Mouse (Mus musculus): Measurements from ENCODE around the gene Satl1. TPM values are rescaled to one million over a fixed set of nuclear protein-coding genes. Genes with fewer than 3 reads are reported as not detected.
A peak's percentile ranks its signal among the peaks of the same experiment; 100 is the strongest.
"Not testable (repeated sequence)": the region's sequence is repeated elsewhere in the genome, so short reads cannot be mapped to it uniquely, and the experiment has no call there.

Satl1 gene
- total RNA-seq (2021), result not detected

DNA sequence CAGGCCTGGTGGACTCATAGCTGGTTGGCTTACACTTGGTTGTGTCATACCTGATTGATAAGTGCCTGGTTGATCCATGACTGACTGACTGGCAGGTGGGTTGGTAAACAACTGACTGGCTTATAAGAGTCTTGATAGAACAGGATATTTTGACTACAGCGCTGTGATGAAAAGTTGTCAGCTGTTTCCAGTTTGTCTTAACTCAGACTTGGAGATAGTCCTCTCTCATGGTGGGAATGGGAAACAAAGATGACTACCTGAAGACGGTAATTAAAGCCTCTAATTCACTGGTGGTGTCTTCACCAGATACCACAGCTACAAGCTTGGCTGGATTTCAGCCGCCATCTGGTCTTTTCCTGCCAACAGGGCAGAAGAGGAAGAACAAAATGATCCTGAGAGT is at the start of gene Satl1:
Gene Satl1 (minus strand): TSS at position 101 of the 400 bp plus-strand sequence.
- intact Hi-C loops (cut with DNase I), result no loop called here
- DNase-seq (ENCODE audit: low spot score in 2 of 2), result no peak

DNA sequence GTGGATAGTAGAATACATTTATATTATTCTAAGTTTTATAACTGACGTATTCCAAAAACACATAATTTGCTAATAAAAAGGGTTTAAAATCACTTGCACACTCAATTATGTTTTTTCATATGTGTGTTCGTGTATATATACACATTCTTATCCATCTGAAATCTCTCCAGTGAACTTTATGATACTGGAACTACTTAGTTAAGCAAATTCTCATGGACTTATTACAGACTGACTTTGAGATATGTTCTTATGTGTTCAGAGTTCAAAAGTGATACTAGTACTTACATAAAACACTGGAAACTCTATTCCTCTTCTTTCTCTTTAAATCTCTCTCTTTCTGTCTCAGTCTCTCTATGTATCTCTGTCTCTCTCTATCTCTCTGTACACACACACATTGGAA is 31.5 kb upstream of the Satl1 start:
- no peak for DNase-seq (ENCODE audit: low spot score in 2 of 2)

DNA sequence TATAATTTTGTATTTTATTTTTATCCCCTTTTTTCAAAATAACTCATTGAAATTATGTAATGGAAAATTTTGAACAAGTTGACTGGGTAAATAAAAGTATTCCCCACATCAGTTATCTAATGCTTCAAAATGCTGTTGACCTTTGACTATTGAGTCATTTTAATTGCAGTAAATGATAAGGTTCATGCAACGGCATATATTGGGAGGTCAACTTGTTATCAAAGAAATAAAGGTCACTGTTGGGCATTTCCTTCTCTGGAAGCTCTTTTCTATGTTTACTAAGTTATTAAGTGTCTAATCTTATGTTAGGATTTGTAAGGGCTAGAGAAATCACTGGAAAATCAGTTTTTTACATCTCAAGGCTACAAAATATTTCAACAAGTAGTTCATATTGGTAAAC is 31.0 kb upstream of the Satl1 start:
- intact Hi-C loops (cut with DNase I), result no loop called here
- DNase-seq (ENCODE audit: low spot score in 2 of 2), result no peak

More for the DNA sequence above, 31.5 kb upstream of the Satl1 start:
- intact Hi-C loops (cut with DNase I), result no loop called here

- peak; percentile 16 to 26 for DNase-seq (ENCODE audit: low spot score in 2 of 2)
- intact Hi-C loops (cut with DNase I), result loop anchor here (5.0 kb wide), 2 partner anchors 94 to 479 kb away; no protein-coding TSS in a partner anchor
Observed at GRCm38 (mm10) chrX:112422998-112423397, 16.4 kb upstream of the Satl1 start.

GRCm38 (mm10) chrX:112412309-112412708 is 5.7 kb upstream of the Satl1 start:
- intact Hi-C loops (cut with DNase I), result no loop called here

GRCm38 (mm10) chrX:112370577-112371410 is 35.8 kb downstream of the Satl1 start:
- DNase-seq (ENCODE audit: low spot score in 2 of 2), result peak; percentile 14 to 45
- intact Hi-C loops (cut with DNase I), result not testable (repeated sequence)

More at GRCm38 (mm10) chrX:112412309-112412708, 5.7 kb upstream of the Satl1 start:
- DNase-seq (ENCODE audit: low spot score in 2 of 2), result no peak

DNA sequence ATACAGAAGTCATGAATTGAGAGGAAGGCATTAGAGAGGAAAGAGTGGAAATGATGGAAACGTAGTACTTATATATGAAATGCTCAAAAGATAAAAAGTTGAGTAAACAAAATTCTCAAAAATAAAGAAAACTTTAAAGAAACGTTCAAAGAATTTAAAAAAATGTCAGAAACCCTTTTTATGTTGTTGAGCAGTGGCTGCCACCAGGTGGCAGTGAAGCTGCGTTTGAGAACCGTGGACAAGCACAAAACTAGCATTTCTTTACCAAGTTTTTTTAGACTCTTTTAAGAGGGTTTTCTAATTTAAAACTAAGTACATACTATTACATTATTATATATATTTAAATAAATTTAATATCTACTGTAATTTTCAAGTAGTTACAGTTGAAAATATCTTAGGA is 38.2 kb downstream of the Satl1 start:
- intact Hi-C loops (cut with DNase I), result no loop called here
- no peak for DNase-seq (ENCODE audit: low spot score in 2 of 2)

GRCm38 (mm10) chrX:112348395-112348791 is 58.2 kb downstream of the Satl1 start:
- peak; percentile 18 to 34 for DNase-seq (ENCODE audit: low spot score in 2 of 2)
- intact Hi-C loops (cut with DNase I), result loop anchor here (5.0 kb wide), 1 partner anchor 1151 kb away; no protein-coding TSS in a partner anchor

GRCm38 (mm10) chrX:112347467-112348394 is 58.8 kb downstream of the Satl1 start:
- intact Hi-C loops (cut with DNase I), result loop anchor here (5.0 kb wide), 1 partner anchor 1150 kb away; no protein-coding TSS in a partner anchor
- peak in 1 of 2 experiments; percentile 3 for DNase-seq (ENCODE audit: low spot score in 2 of 2)

- no peak for DNase-seq (ENCODE audit: low spot score in 2 of 2)
- intact Hi-C loops (cut with DNase I), result no loop called here
Observed at GRCm38 (mm10) chrX:112339486-112339885, 67.1 kb downstream of the Satl1 start.

Other genes with a start within 250 kb of the Satl1 start
- under 1 TPM in 1 of 2 experiments, not detected in 1; 0.37 TPM for gene 4933403O08Rik, start 167.7 kb downstream of the Satl1 start, total RNA-seq (2021)
- gene Apool, start 95.4 kb downstream of the Satl1 start, total RNA-seq (2021), result 1 to 10 TPM; 4.3 to 4.7 TPM
- gene 2010106E10Rik, start 88.5 kb upstream of the Satl1 start, total RNA-seq (2021), result not detected
- 10 to 100 TPM; 10.9 to 12.3 TPM for gene Zfp711, start 193.7 kb upstream of the Satl1 start, total RNA-seq (2021)

Measured in left cerebral cortex, postnatal 25 days (tissue).